Mouse (Mus musculus) hindbrain, embryonic 16.5 days (tissue): ENCODE measurements around the gene Ccser1. TPM values are rescaled to one million over a fixed set of nuclear protein-coding genes. Genes with fewer than 3 reads are reported as not detected.
A peak's percentile ranks its signal among the peaks of the same experiment; 100 is the strongest.

ENCODE experiments used
- ATAC-seq: fragments of 200-750 bp; cut with Nextera tagmentation; 2 replicates; pipeline ENCODE4 v1.8.0; 2017; ENCODE audit warnings: moderate TSS enrichment, moderate library complexity
- H3K27ac ChIP-seq: fragments of 300-500 bp; sonication (generic); 2 replicates; pipeline ENCODE4 v1.5.1; 2014; ENCODE audit warnings: low read depth, mild to moderate bottlenecking, control low read depth, low read length, moderate library complexity
- H3K27me3 ChIP-seq: fragments of 300-500 bp; sonication (generic); replicated peaks from 2 replicates; pipeline ENCODE4 v1.6.1; 2014; ENCODE audit warnings: low read length; ENCODE audit not compliant: control insufficient read depth, insufficient read depth
- H3K36me3 ChIP-seq: fragments of 300-500 bp; sonication (generic); 2 replicates; pipeline ENCODE4 v1.6.1; 2014; ENCODE audit warnings: mild to moderate bottlenecking, low read length, moderate library complexity, mixed read lengths; ENCODE audit not compliant: control insufficient read depth, insufficient read depth
- H3K4me1 ChIP-seq: fragments of 300-500 bp; sonication (generic); 2 replicates; pipeline ENCODE4 v1.6.1; 2014; ENCODE audit warnings: low read depth, low read length; ENCODE audit not compliant: control insufficient read depth, insufficient read depth
- H3K4me2 ChIP-seq: fragments of 300-500 bp; sonication (generic); 2 replicates; pipeline ENCODE4 v1.6.1; 2014; ENCODE audit warnings: mild to moderate bottlenecking, low read length, control low read depth, moderate library complexity
- H3K4me3 ChIP-seq: fragments of 300-500 bp; sonication (generic); 2 replicates; pipeline ENCODE4 v1.5.1; 2014; ENCODE audit warnings: mild to moderate bottlenecking, low read length, control low read depth, moderate library complexity
- H3K9ac ChIP-seq: fragments of 300-500 bp; sonication (generic); 2 replicates; pipeline ENCODE4 v1.6.1; 2014; ENCODE audit warnings: low read depth, mild to moderate bottlenecking, control low read depth, low read length, moderate library complexity
- H3K9me3 ChIP-seq: fragments of 300-500 bp; sonication (generic); 2 replicates; pipeline ENCODE4 v1.6.1; 2014; ENCODE audit warnings: mild to moderate bottlenecking, low read length, moderate library complexity; ENCODE audit not compliant: control insufficient read depth
- WGBS: fragments of 180-500 bp; shearing (Covaris S2); extraction: QIAGEN DNeasy Blood & Tissue Kit; methylation state at CpG from one replicate; pipeline ENCODE4 v1.1.7; 2014; 5-methylcytosine and 5-hydroxymethylcytosine counted together
- polyA plus RNA-seq: library from polyadenylated mRNA; unstranded; fragments of >200 nt; fragmentation: Nextera tagmentation; extraction: Ambion mirVana; gene quantifications from 2 replicates; pipeline ENCODE4 v1.2.1, GENCODE M21; 2015

Gene Ccser1
- polyA plus RNA-seq, 1 experiment from 2014 or later: 13.3 TPM

DNA sequence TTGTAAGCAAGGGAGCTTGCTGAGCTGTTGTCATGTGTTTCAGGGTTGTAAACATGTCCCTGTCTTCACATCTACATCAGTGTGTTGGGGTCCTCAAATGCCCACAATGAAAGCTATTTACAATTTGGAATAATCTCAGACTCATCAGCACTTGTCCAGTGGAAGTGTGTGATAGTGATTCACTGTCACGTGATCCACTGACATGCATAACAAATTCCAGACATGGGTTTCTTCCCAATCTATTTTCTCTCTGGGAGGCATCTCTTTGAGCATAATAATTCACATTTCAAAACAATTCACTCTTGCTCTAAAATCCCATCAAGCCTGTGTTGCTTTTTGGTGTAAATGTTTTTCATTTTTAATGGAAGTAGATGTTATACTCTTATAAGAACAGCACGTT lies 408.9 kb downstream of the Ccser1 start:
- no peaks in the 10 kb centered on the region for H3K9me3 ChIP-seq
- no peak overlapping the region for H3K4me2 ChIP-seq
- WGBS: 73% methylated on average over 2 of the region's 2 CpGs
- no peaks in the 10 kb centered on the region for H3K4me1 ChIP-seq
- no peak overlapping the region for H3K27ac ChIP-seq
- no peak for ATAC-seq
- H3K4me3 ChIP-seq: no peak overlapping the region
- no peaks in the 10 kb centered on the region for H3K36me3 ChIP-seq
- no peaks in the 10 kb centered on the region for H3K27me3 ChIP-seq
- no peak overlapping the region for H3K9ac ChIP-seq

DNA sequence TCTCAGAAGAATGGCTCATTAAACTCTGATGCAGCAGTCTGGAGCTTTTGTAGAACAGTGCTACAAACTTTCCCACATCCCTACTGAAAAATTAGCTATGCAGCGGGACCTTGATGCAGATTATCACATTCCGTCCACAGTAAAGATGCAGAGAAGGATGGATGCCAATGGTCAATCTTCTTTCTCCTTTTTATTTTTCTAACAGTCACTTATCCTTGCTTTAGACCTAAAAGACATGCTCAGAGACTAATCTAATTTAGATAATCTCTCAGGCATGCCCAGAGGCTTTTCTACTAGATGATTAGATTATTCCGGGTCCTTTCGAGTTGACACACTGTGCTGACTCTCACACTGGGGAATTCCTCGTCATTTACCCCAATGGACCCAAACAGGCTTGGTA lies 421.8 kb downstream of the Ccser1 start:
- 75% methylated on average over 5 of the region's 5 CpGs for WGBS
- Histone ChIP-seq H3K4me1 (no peaks in the 10 kb centered on the region), H3K36me3 (no peaks in the 10 kb centered on the region), H3K4me3 (no peak overlapping the region), H3K9ac (no peak overlapping the region), H3K27ac (no peak overlapping the region), H3K4me2 (no peak overlapping the region), H3K27me3 (no peaks in the 10 kb centered on the region), H3K9me3 (no peaks in the 10 kb centered on the region)
- ATAC-seq: peak; percentile 30; the same call in 1 of the 2 replicates

DNA sequence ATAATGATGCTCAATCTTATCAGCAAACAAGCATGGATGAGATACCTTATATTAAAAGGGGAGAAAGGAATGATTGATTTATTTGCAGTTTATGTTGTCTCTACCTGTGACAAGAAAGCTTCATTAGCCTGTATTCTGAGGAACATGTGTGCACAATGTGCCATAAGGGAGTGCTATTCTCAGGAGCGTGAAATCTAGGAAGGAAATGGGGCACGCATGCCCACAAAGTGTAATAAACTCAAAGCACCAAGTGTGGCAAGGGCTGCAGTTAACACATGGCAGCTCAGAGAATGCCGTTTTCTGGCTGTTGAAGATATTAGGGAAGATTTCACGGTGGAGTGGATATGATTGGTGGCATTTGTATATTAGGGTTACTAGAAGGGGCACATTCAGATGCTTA lies 434.8 kb downstream of the Ccser1 start:
- Histone ChIP-seq H3K4me3 (no peak overlapping the region), H3K4me1 (no peaks in the 10 kb centered on the region), H3K36me3 (no peaks in the 10 kb centered on the region), H3K27me3 (no peaks in the 10 kb centered on the region), H3K4me2 (no peak overlapping the region), H3K27ac (no peak overlapping the region), H3K9me3 (no peaks in the 10 kb centered on the region), H3K9ac (no peak overlapping the region)
- ATAC-seq: 0 out of 2 replicates have a peak, but pooled peaks have one; percentile 56
- 57% methylated on average over 4 of the region's 4 CpGs for WGBS

DNA sequence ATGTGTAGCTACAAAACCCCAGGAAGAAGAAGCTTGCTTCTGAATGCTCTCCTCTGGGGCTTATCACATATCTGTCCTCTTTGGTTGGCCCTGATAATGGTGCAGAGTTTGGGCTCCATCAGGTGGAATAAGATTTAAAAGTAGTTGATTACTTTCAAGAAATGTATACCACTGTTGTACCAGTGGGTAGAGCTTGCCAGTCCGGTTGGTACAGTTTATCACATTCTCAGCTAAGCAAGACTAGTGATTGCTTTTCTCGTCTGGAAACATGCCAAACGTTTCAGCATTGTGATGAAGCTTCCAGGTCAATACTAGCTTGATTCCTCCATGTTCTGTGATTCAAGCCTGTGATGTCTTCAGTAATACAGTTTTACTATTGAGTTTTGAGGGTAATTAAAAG lies 441.6 kb downstream of the Ccser1 start:
- Histone ChIP-seq H3K4me1 (no peaks in the 10 kb centered on the region), H3K9ac (no peak overlapping the region), H3K4me2 (no peak overlapping the region), H3K27ac (no peak overlapping the region), H3K9me3 (no peaks in the 10 kb centered on the region), H3K36me3 (no peaks in the 10 kb centered on the region), H3K4me3 (no peak overlapping the region), H3K27me3 (no peaks in the 10 kb centered on the region)
- no peak for ATAC-seq
- 84% methylated on average over 3 of the region's 3 CpGs for WGBS

DNA sequence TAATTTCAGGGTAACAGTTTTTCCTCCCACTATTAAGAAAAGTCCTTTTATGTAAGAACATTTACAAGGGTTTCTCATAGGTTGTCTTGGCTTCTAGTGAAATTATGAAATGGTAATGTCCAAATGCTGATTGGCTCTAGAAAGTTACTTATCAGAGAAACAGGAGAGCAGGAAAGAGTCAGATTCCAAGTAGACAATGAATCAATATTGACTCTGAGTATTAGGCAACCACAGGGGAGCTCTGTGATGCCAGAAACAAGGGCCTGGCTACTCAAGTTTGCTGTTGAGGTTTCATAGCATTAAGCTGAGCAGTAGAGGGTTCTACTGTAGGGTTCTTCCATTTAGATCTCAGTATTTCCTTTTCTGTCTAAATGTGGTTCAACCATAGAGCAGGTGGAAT lies 481.3 kb downstream of the Ccser1 start:
- no peaks in the 10 kb centered on the region for H3K9me3 ChIP-seq
- no peak overlapping the region for H3K4me2 ChIP-seq
- no peaks in the 10 kb centered on the region for H3K4me1 ChIP-seq
- no peak overlapping the region for H3K4me3 ChIP-seq
- no peak for ATAC-seq
- H3K27ac ChIP-seq: no peak overlapping the region
- H3K36me3 ChIP-seq: no peaks in the 10 kb centered on the region
- no peaks in the 10 kb centered on the region for H3K27me3 ChIP-seq
- no peak overlapping the region for H3K9ac ChIP-seq

DNA sequence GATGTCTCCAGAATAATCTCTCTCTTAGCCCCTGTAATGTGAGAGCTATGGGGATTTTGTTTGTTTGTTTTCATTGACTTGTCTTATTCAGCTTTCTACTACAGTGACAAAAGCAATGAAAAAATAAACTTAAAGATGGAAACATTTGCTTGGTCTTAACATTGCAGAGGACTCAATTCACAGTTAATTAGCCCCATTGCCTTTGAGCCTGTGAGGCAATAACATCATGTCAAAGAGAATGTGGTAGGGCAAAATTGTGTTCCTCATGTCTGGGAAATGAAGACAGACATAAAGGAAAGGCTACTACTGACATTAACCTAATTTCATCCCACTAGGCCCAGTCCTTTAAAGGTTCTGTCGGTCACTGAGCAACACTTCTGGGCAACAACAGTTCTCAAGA lies 484.4 kb downstream of the Ccser1 start:
- no peak overlapping the region for H3K4me3 ChIP-seq
- H3K9me3 ChIP-seq: no peaks in the 10 kb centered on the region
- no peak overlapping the region for H3K27ac ChIP-seq
- 96% methylated on average over 1 of the region's 1 CpGs for WGBS
- no peaks in the 10 kb centered on the region for H3K36me3 ChIP-seq
- no peaks in the 10 kb centered on the region for H3K27me3 ChIP-seq
- no peaks in the 10 kb centered on the region for H3K4me1 ChIP-seq
- no peak for ATAC-seq
- no peak overlapping the region for H3K9ac ChIP-seq
- no peak overlapping the region for H3K4me2 ChIP-seq

DNA sequence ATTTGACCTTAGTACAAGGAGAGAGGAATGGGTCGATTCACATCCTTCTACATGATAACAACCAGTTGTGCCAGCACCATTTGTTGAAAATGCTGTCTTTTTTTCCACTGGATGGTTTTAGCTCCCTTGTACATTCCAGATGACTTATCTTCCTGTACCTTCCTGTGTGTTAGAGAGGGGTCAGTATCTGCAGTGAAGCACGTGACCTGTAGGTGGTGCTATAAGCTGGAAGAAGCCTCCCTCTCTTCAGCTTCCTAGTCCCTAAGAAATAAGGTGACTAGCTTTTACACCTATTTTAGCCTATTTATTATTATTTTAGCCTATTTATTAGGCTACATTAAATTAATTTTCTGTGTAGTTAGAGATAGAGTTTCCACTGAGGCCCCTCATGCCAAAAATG lies 506.9 kb downstream of the Ccser1 start:
- ATAC-seq: no peak

DNA sequence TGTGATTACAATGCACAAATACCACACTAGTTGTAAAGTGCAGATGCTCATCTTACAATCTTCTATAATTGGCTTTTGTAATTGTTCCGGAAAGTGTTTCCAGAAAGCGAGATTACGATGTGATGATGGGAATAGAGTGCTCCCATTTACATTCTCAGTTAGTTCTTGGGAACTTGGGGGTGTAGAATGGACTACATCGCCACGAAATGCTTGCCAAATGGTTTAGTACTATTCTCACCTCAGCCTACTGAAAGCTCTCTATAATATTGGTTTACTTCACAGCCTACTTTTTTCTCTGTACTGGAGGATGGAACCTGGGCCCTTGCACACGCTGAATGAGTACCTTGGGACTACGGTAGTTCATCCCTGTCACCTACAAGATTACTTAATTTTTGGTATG lies 522.9 kb downstream of the Ccser1 start:
- Histone ChIP-seq H3K9ac (no peak overlapping the region), H3K9me3 (no peaks in the 10 kb centered on the region), H3K36me3 (no peaks in the 10 kb centered on the region), H3K4me3 (no peak overlapping the region), H3K27me3 (no peaks in the 10 kb centered on the region), H3K27ac (no peak overlapping the region), H3K4me2 (no peak overlapping the region), H3K4me1 (no peaks in the 10 kb centered on the region)
- 93% methylated on average over 7 of the region's 7 CpGs for WGBS
- ATAC-seq: no peak

More for the DNA sequence above, 506.9 kb downstream of the Ccser1 start:
- no peaks in the 10 kb centered on the region for H3K4me1 ChIP-seq
- 42% methylated on average over 2 of the region's 2 CpGs for WGBS
- H3K9ac ChIP-seq: no peak overlapping the region
- no peaks in the 10 kb centered on the region for H3K36me3 ChIP-seq
- H3K4me3 ChIP-seq: no peak overlapping the region
- H3K9me3 ChIP-seq: no peaks in the 10 kb centered on the region
- no peak overlapping the region for H3K4me2 ChIP-seq
- no peak overlapping the region for H3K27ac ChIP-seq
- H3K27me3 ChIP-seq: no peaks in the 10 kb centered on the region

DNA sequence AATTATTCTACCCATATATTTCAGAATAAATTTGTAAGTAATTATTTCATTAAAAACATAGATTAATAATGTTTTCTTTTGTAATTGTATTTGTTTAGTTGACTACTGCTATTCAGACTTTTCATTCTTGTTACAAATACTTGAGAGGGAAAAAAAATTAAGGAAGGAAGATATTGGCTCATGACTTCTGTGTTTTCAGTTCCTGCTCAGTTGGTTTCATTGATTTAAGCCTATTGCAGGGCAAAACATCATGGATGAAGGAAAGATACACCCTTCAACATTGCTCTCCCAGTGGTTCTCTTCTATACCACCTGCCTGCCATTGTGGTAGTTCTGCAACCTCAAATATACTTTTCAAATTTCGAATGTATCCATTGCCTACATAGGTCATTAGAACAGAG lies 541.1 kb downstream of the Ccser1 start:
- no peak overlapping the region for H3K4me3 ChIP-seq
- 86% methylated on average over 1 of the region's 1 CpGs for WGBS
- ATAC-seq: no peak
- no peaks in the 10 kb centered on the region for H3K9me3 ChIP-seq
- no peak overlapping the region for H3K4me2 ChIP-seq
- no peaks in the 10 kb centered on the region for H3K36me3 ChIP-seq
- H3K27me3 ChIP-seq: no peaks in the 10 kb centered on the region
- no peaks in the 10 kb centered on the region for H3K4me1 ChIP-seq
- H3K9ac ChIP-seq: no peak overlapping the region
- no peak overlapping the region for H3K27ac ChIP-seq

DNA sequence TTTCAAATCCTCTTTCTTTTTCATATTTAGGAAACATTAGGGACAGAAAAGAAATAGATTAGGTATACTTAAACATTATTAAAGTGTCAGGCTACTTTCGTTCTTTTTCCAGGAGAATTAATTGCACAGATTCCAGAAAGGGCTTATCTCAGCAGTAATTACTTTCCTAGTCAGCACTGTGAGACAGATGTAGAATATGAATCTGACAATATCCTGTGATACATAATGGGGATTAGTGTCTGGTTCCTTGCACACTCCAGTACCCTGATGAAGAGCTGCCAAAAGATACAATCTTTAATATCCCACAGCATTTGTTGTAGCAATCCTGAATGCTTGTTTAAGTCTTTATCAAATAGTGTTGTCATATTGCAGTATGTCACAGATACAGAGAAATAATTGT lies 548.9 kb downstream of the Ccser1 start:
- Histone ChIP-seq H3K27me3 (no peaks in the 10 kb centered on the region), H3K4me3 (no peak overlapping the region), H3K9me3 (no peaks in the 10 kb centered on the region), H3K27ac (no peak overlapping the region), H3K9ac (no peak overlapping the region), H3K36me3 (no peaks in the 10 kb centered on the region), H3K4me1 (no peaks in the 10 kb centered on the region), H3K4me2 (no peak overlapping the region)
- peak; percentile 86 for ATAC-seq
- 25% methylated on average over 1 of the region's 1 CpGs for WGBS
